Mouse (Mus musculus) hindbrain, embryonic 16.5 days (tissue): ENCODE results near the gene Olfr1297. TPM values are rescaled to one million over a fixed set of nuclear protein-coding genes. Genes with fewer than 3 reads are reported as not detected.

ENCODE experiments used
- ATAC-seq: fragments of 200-750 bp; cut with Nextera tagmentation; 2 replicates; pipeline ENCODE4 v1.8.0; 2017; ENCODE audit warnings: moderate TSS enrichment, moderate library complexity
- H3K27ac ChIP-seq: fragments of 300-500 bp; sonication (generic); 2 replicates; pipeline ENCODE4 v1.5.1; 2014; ENCODE audit warnings: low read depth, mild to moderate bottlenecking, control low read depth, low read length, moderate library complexity
- H3K27me3 ChIP-seq: fragments of 300-500 bp; sonication (generic); replicated peaks from 2 replicates; pipeline ENCODE4 v1.6.1; 2014; ENCODE audit warnings: low read length; ENCODE audit not compliant: control insufficient read depth, insufficient read depth
- H3K36me3 ChIP-seq: fragments of 300-500 bp; sonication (generic); 2 replicates; pipeline ENCODE4 v1.6.1; 2014; ENCODE audit warnings: mild to moderate bottlenecking, low read length, moderate library complexity, mixed read lengths; ENCODE audit not compliant: control insufficient read depth, insufficient read depth
- H3K4me1 ChIP-seq: fragments of 300-500 bp; sonication (generic); 2 replicates; pipeline ENCODE4 v1.6.1; 2014; ENCODE audit warnings: low read depth, low read length; ENCODE audit not compliant: control insufficient read depth, insufficient read depth
- H3K4me2 ChIP-seq: fragments of 300-500 bp; sonication (generic); 2 replicates; pipeline ENCODE4 v1.6.1; 2014; ENCODE audit warnings: mild to moderate bottlenecking, low read length, control low read depth, moderate library complexity
- H3K4me3 ChIP-seq: fragments of 300-500 bp; sonication (generic); 2 replicates; pipeline ENCODE4 v1.5.1; 2014; ENCODE audit warnings: mild to moderate bottlenecking, low read length, control low read depth, moderate library complexity
- H3K9ac ChIP-seq: fragments of 300-500 bp; sonication (generic); 2 replicates; pipeline ENCODE4 v1.6.1; 2014; ENCODE audit warnings: low read depth, mild to moderate bottlenecking, control low read depth, low read length, moderate library complexity
- H3K9me3 ChIP-seq: fragments of 300-500 bp; sonication (generic); 2 replicates; pipeline ENCODE4 v1.6.1; 2014; ENCODE audit warnings: mild to moderate bottlenecking, low read length, moderate library complexity; ENCODE audit not compliant: control insufficient read depth
- WGBS: fragments of 180-500 bp; shearing (Covaris S2); extraction: QIAGEN DNeasy Blood & Tissue Kit; methylation state at CpG from one replicate; pipeline ENCODE4 v1.1.7; 2014; 5-methylcytosine and 5-hydroxymethylcytosine counted together
- polyA plus RNA-seq: library from polyadenylated mRNA; unstranded; fragments of >200 nt; fragmentation: Nextera tagmentation; extraction: Ambion mirVana; gene quantifications from 2 replicates; pipeline ENCODE4 v1.2.1, GENCODE M21; 2015

Gene Olfr1297
- not detected in 2 replicates for polyA plus RNA-seq

- Histone ChIP-seq H3K9me3 (no peaks in the 10 kb centered on the region), H3K4me1 (no peaks in the 10 kb centered on the region), H3K4me3 (no peak within 1 kb of the TSS), H3K9ac (no peak within 1 kb of the TSS), H3K27me3 (no peaks in the 10 kb centered on the region), H3K27ac (no peak within 1 kb of the TSS), H3K4me2 (no peak within 1 kb of the TSS), H3K36me3 (no peaks in the 10 kb centered on the region)
- no peak for ATAC-seq
- WGBS: 83% methylated on average over 1 of the region's 1 CpGs
Observed at GRCm38 (mm10) chr2:111626397-111626796, at the start of gene Olfr1297. Gene Olfr1297 (minus strand): TSS chr2:111626497.

- no peak for ATAC-seq
- H3K27me3 ChIP-seq: no peaks in the 10 kb centered on the region
- no peaks in the 10 kb centered on the region for H3K9me3 ChIP-seq
- no peaks in the 10 kb centered on the region for H3K36me3 ChIP-seq
- H3K4me2 ChIP-seq: no peak within 1 kb of the TSS
- H3K27ac ChIP-seq: no peak within 1 kb of the TSS
- 85% methylated on average over 4 of the region's 4 CpGs for WGBS
- no peaks in the 10 kb centered on the region for H3K4me1 ChIP-seq
- no peak within 1 kb of the TSS for H3K4me3 ChIP-seq
- H3K9ac ChIP-seq: no peak within 1 kb of the TSS
Observed at GRCm38 (mm10) chr2:111661119-111661518, 34.8 kb upstream of the Olfr1297 start, which contains the start of gene Olfr1299. Gene Olfr1299 (plus strand): TSS chr2:111661419.

DNA sequence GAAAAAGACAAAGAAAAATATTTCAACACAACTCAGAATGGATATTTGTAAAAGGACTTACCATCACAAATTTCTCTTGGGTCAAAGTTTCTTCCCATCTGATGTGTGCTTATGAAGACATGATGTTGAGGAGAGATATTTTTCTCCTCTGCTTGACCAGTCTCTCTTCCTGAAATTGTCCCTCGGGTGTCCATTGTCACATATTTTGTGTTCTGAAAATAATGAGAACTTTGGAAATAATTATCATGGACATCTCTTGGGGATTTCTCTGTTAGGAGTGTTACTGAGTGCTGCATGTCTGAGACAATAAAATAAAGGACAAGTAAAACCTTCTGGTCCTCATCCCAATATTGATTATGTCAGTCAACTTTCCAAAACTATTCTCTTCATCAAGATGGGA, 22.8 kb upstream of the Olfr1297 start, which contains the start of gene Olfr1298:
Olfr1298 (minus strand) TSS at position 101 of the 400 bp plus-strand sequence.
- Histone ChIP-seq H3K4me2 (no peak within 1 kb of the TSS), H3K9ac (no peak within 1 kb of the TSS), H3K27ac (no peak within 1 kb of the TSS), H3K9me3 (no peaks in the 10 kb centered on the region), H3K36me3 (no peaks in the 10 kb centered on the region), H3K4me3 (no peak within 1 kb of the TSS), H3K4me1 (no peaks in the 10 kb centered on the region), H3K27me3 (no peaks in the 10 kb centered on the region)
- ATAC-seq: no peak
- 96% methylated on average over 1 of the region's 1 CpGs for WGBS

- H3K9me3 ChIP-seq: no peaks in the 10 kb centered on the region
- no peak within 1 kb of the TSS for H3K4me3 ChIP-seq
- no peak within 1 kb of the TSS for H3K27ac ChIP-seq
- no peak within 1 kb of the TSS for H3K4me2 ChIP-seq
- H3K36me3 ChIP-seq: no peaks in the 10 kb centered on the region
- H3K4me1 ChIP-seq: no peaks in the 10 kb centered on the region
- H3K9ac ChIP-seq: no peak within 1 kb of the TSS
- no peak for ATAC-seq
- no peaks in the 10 kb centered on the region for H3K27me3 ChIP-seq
Observed at GRCm38 (mm10) chr2:111569581-111569980, 56.7 kb downstream of the Olfr1297 start, which contains the start of gene Olfr1295. Gene Olfr1295 (minus strand): TSS chr2:111569681.

Other genes starting within 250 kb of the Olfr1297 start
- not detected in 2 replicates for gene Olfr1286, start 203.4 kb downstream of the Olfr1297 start, polyA plus RNA-seq
- gene Olfr1287, start 177.4 kb downstream of the Olfr1297 start, polyA plus RNA-seq: not detected in 2 replicates
- gene Olfr1288, start 152.4 kb downstream of the Olfr1297 start, polyA plus RNA-seq: not detected in 2 replicates
- gene Olfr1289, start 145.7 kb downstream of the Olfr1297 start, polyA plus RNA-seq: not detected in 2 replicates
- gene Olfr1290, start 132.7 kb downstream of the Olfr1297 start, polyA plus RNA-seq: not detected in 2 replicates
- gene Olfr1291-ps1, start 129.3 kb downstream of the Olfr1297 start, polyA plus RNA-seq: not detected in 2 replicates
- gene Olfr1293-ps, start 101.3 kb downstream of the Olfr1297 start, polyA plus RNA-seq: not detected in 2 replicates
- not detected in 2 replicates for gene Olfr1294, start 86.2 kb downstream of the Olfr1297 start, polyA plus RNA-seq
- gene Olfr1295, start 56.8 kb downstream of the Olfr1297 start, polyA plus RNA-seq: not detected in 2 replicates
- gene Olfr1298, start 22.7 kb upstream of the Olfr1297 start, polyA plus RNA-seq: not detected in 2 replicates
- gene Olfr1299, start 34.9 kb upstream of the Olfr1297 start, polyA plus RNA-seq: not detected in 2 replicates
- gene Olfr1301, start 124.5 kb upstream of the Olfr1297 start, polyA plus RNA-seq: not detected in 2 replicates
- gene Olfr1302, start 150.9 kb upstream of the Olfr1297 start, polyA plus RNA-seq: not detected in 2 replicates
- gene Olfr1303, start 193.8 kb upstream of the Olfr1297 start, polyA plus RNA-seq: not detected in 2 replicates